Mouse (Mus musculus) C2C12 (cell line): Measurements from ENCODE around the gene Chsy1. TPM values are rescaled to one million over a fixed set of nuclear protein-coding genes. Genes with fewer than 3 reads are reported as not detected.

Source experiments
- H3K27me3 ChIP-seq: one replicate; pipeline ENCODE4 v1.6.1; 2011; ENCODE audit not compliant: control insufficient read depth, insufficient read depth, insufficient read length
- H3K36me3 ChIP-seq: one replicate; pipeline ENCODE4 v1.6.1; 2011; ENCODE audit not compliant: control insufficient read depth, insufficient read depth
- H3K4me3 ChIP-seq: one replicate; pipeline ENCODE4 v1.5.1; 2011; ENCODE audit warnings: mild to moderate bottlenecking, control low read depth; ENCODE audit not compliant: poor library complexity, insufficient read depth, severe bottlenecking
- H3K79me2 ChIP-seq: one replicate; pipeline ENCODE4 v1.6.1; 2011; ENCODE audit not compliant: control insufficient read depth, insufficient read depth
- H3K79me3 ChIP-seq: one replicate; pipeline ENCODE4 v1.6.1; 2011; ENCODE audit warnings: low read depth, control low read depth
- H3ac ChIP-seq: one replicate; pipeline ENCODE3; 2011; ENCODE audit warnings: low read depth; ENCODE audit not compliant: control insufficient read depth, insufficient read length
- CEBPB ChIP-seq: IDR thresholded peaks from one replicate; pipeline ENCODE4 v1.6.1; 2011; ENCODE audit warnings: low read depth, mild to moderate bottlenecking, control low read depth, moderate library complexity
- CTCF ChIP-seq: IDR thresholded peaks from one replicate; pipeline ENCODE4 v1.5.1; 2011; ENCODE audit not compliant: control insufficient read depth, insufficient read depth, insufficient read length
- FOSL1 ChIP-seq: IDR thresholded peaks from one replicate; pipeline ENCODE4 v1.8.0; 2011; ENCODE audit warnings: mild to moderate bottlenecking, low read length; ENCODE audit not compliant: poor library complexity, insufficient read depth, severe bottlenecking
- MAX ChIP-seq: IDR thresholded peaks from one replicate; pipeline ENCODE4 v1.6.1; 2011; ENCODE audit warnings: mild to moderate bottlenecking, control low read depth
- MYOD1 ChIP-seq: IDR thresholded peaks from one replicate; pipeline ENCODE4 v1.6.1; 2011; ENCODE audit warnings: low read depth; ENCODE audit not compliant: control insufficient read depth, insufficient read length
- MYOG ChIP-seq: IDR thresholded peaks from one replicate; pipeline ENCODE4 v1.6.1; 2011; ENCODE audit not compliant: control insufficient read depth, insufficient read length; ENCODE audit errors: extremely low read depth
- USF1 ChIP-seq: IDR thresholded peaks from one replicate; pipeline ENCODE4 v1.6.1; 2011; ENCODE audit warnings: low read depth, mild to moderate bottlenecking, control low read depth, moderate library complexity
- polyA plus RNA-seq: library from polyadenylated mRNA; unstranded; fragments of >200 nt; fragmentation: generic; extraction: Trizol; gene quantifications from one replicate; pipeline ENCODE4 v1.2.1, GENCODE M21; 2012; ENCODE audit warnings: missing spikeins

Chsy1 gene
- polyA plus RNA-seq, 1 experiment: 25.5 TPM

DNA sequence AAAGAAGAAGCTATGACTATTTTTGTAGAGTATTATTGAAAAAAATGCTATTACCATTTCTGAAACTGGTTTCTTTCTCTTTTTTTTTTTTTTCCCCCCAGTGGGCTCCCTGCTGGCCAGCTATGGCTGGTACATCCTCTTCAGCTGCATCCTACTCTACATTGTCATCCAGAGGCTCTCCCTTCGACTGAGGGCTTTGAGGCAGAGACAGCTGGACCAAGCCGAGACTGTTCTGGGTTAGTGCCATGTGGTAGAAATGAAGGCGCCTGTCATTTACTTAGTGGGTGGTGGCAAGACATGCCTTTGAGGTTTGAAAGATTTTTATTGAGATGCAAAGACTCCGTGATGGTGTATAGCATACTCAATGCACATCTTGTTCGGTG lies 29.1 kb upstream of the Chsy1 start:
- H3K36me3 ChIP-seq: peaks cover 41% of the 10 kb centered on the region

DNA sequence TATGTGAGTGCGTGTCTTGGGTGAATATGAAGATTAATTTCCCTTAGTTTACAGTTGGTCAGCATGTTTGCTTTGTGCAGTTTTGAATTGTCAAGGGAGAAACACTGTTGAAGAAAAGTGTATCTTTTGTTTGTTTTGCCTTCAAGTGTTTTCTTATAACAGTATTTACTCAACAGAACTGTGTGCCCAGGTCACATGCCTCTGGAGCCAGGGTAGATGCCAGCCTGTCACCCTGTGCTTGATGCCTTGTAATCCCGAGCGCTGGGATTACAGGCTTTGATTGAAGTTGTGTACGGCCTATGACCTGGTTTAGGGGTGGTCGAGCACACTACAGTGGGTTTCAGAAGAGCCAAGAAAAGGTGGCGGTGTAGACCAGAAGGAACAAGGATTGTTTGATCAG lies 25.6 kb upstream of the Chsy1 start:
- H3K79me3 ChIP-seq: peaks cover 15% of the 10 kb centered on the region
- no peaks in the 10 kb centered on the region for H3K27me3 ChIP-seq
- H3K4me3 ChIP-seq: no peak overlapping the region
- peaks cover 64% of the 10 kb centered on the region for H3K36me3 ChIP-seq
- H3K79me2 ChIP-seq: peaks cover 24% of the 10 kb centered on the region
- TF ChIP-seq MYOD1 (no peak), MYOG (no peak), FOSL1 (no peak), CEBPB (no peak), CTCF (no peak), USF1 (no peak), MAX (no peak)
- H3ac ChIP-seq: no peak overlapping the region

More for the DNA sequence above, 29.1 kb upstream of the Chsy1 start:
- Histone ChIP-seq H3K27me3 (no peaks in the 10 kb centered on the region), H3ac (peak overlapping the region; percentile 34), H3K79me2 (peaks cover 24% of the 10 kb centered on the region), H3K4me3 (peak overlapping the region; percentile 64), H3K79me3 (peaks cover 15% of the 10 kb centered on the region)
- no peak for TF ChIP-seq FOSL1
- no peak for TF ChIP-seq USF1
- no peak for TF ChIP-seq MYOD1
- no peak for TF ChIP-seq MAX
- TF ChIP-seq CEBPB: no peak
- TF ChIP-seq MYOG: no peak
- no peak for TF ChIP-seq CTCF

DNA sequence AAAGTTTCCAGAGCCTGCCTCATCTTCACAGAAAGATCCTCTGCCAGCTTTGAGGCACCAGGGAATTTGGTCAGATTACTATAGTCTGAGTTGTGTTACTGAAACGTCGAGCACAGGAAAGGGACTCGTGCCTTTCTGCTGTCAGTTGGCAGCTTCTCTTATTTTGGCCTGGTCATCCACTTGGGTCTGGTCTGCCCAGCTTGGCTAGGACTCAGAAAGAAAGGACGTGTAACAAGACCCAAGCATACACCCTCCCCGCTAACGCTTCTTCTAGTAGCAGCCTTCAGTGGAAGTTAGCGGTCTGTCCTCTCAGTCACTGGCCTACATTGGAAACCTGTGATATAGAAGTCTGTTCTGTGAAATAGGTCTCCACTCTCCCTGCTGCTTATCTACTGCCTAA lies 24.8 kb upstream of the Chsy1 start:
- Histone ChIP-seq H3K79me2 (peaks cover 24% of the 10 kb centered on the region), H3K79me3 (peaks cover 15% of the 10 kb centered on the region), H3K4me3 (no peak overlapping the region), H3K36me3 (peaks cover 69% of the 10 kb centered on the region), H3K27me3 (no peaks in the 10 kb centered on the region), H3ac (no peak overlapping the region)
- no peak for TF ChIP-seq USF1
- no peak for TF ChIP-seq CTCF
- no peak for TF ChIP-seq MAX
- no peak for TF ChIP-seq FOSL1
- no peak for TF ChIP-seq MYOD1
- TF ChIP-seq MYOG: no peak
- no peak for TF ChIP-seq CEBPB

DNA sequence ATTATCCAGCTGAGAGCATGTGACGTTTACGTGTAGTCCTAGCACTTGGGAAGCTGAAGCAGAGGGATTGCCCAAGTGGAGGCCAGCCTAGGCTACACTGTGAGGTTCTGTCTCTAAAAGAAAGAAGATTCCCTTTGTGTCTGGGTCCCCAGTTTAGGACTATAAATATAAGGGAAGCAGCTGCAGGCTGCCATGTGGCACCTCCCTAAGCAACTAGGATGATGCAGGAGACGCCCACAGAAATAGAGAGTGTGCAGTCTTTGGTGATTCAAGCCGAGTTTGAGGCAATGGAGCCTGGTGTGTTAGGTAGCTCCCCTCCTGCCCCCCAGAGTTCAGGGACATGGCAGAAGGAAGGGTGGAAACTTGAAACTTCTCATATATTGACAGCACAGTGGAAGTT lies 21.7 kb upstream of the Chsy1 start:
- H3K36me3 ChIP-seq: peaks cover 69% of the 10 kb centered on the region
- no peak overlapping the region for H3ac ChIP-seq
- no peaks in the 10 kb centered on the region for H3K79me2 ChIP-seq
- H3K27me3 ChIP-seq: no peaks in the 10 kb centered on the region
- H3K4me3 ChIP-seq: no peak overlapping the region
- peaks cover 4% of the 10 kb centered on the region for H3K79me3 ChIP-seq
- TF ChIP-seq CEBPB: no peak

DNA sequence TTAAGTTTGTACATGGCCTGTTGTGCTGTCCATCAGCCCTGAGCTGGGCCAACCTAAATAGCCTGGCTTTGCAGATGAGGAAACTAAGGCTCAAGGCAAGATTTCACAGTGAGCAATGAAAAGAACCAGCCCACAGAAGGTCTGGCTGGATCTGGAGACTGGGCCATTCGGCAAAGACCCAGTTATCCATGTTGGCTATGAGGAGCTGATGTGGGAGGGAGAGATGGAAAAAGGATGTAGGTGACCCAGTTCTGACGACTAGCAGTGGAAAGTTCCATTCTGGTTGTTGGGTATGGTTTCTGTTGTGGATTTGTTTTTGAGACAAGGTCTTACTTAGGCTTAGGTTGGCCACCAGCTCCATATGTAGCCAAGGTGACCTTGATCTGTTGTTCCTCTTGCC lies 21.2 kb upstream of the Chsy1 start:
- Histone ChIP-seq H3K4me3 (no peak overlapping the region), H3K79me3 (peaks cover 4% of the 10 kb centered on the region), H3K79me2 (no peaks in the 10 kb centered on the region), H3ac (no peak overlapping the region), H3K36me3 (peaks cover 64% of the 10 kb centered on the region), H3K27me3 (no peaks in the 10 kb centered on the region)
- TF ChIP-seq CEBPB: no peak
- TF ChIP-seq MAX: no peak
- TF ChIP-seq MYOD1: no peak
- no peak for TF ChIP-seq MYOG
- no peak for TF ChIP-seq CTCF
- no peak for TF ChIP-seq FOSL1
- no peak for TF ChIP-seq USF1

DNA sequence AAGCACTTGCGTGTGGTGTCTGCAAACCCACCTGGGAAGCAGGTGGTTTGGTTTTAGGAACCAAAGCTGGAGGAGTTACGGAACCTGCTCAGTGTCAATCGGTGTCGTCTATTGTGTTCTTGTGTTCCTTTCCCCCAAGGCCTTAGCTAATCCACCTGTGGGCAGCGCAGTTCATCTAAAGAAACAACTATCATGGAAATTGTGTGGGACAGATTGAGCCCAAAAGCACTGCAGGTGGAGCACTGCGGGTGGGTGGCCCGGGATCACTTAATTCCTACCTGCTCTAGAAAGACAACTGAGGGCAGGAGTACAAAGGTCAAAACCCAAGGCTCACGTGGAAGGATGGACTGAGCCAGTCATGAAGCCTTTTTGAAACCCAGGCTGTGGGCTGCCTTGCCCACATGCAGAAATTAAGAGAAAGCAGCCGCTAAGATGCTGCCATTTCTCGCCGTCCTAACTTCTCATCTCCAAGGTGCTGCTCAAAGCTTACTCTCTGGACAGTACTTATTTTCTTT lies 18.6 kb upstream of the Chsy1 start:
- Histone ChIP-seq H3ac (no peak overlapping the region), H3K36me3 (peaks cover 41% of the 10 kb centered on the region), H3K27me3 (no peaks in the 10 kb centered on the region), H3K4me3 (no peak overlapping the region), H3K79me3 (no peaks in the 10 kb centered on the region), H3K79me2 (no peaks in the 10 kb centered on the region)
- TF ChIP-seq CTCF (no peak), MYOG (no peak), FOSL1 (no peak), MAX (no peak), CEBPB (no peak), MYOD1 (no peak), USF1 (no peak)
